Mouse (Mus musculus) stomach, embryonic 14.5 days (tissue): ENCODE data around the gene Gm26920. TPM values are rescaled to one million over a fixed set of nuclear protein-coding genes. Genes with fewer than 3 reads are reported as not detected.

ENCODE experiments used
- ATAC-seq: fragments of 200-750 bp; cut with Nextera tagmentation; 2 replicates; pipeline ENCODE4 v1.8.0; 2017; ENCODE audit warnings: low read depth, moderate TSS enrichment; ENCODE audit not compliant: insufficient number of reproducible peaks, insufficient read depth, low FRiP score
- H3K27ac ChIP-seq: fragments of 300-500 bp; sonication (generic); 2 replicates; pipeline ENCODE4 v1.5.1; 2014; ENCODE audit warnings: mild to moderate bottlenecking, low read length, moderate library complexity, mixed read lengths
- H3K27me3 ChIP-seq: fragments of 300-500 bp; sonication (generic); 2 replicates; pipeline ENCODE4 v1.6.1; 2014; ENCODE audit warnings: low read length, control low read depth, mixed read lengths; ENCODE audit not compliant: control insufficient read depth, insufficient read depth
- H3K36me3 ChIP-seq: fragments of 300-500 bp; sonication (generic); 2 replicates; pipeline ENCODE4 v1.6.1; 2014; ENCODE audit warnings: mild to moderate bottlenecking, control low read depth, low read length, moderate library complexity, mixed read lengths; ENCODE audit not compliant: control insufficient read depth, insufficient read depth
- H3K4me1 ChIP-seq: fragments of 300-500 bp; sonication (generic); 2 replicates; pipeline ENCODE4 v1.6.1; 2014; ENCODE audit warnings: low read length, control low read depth, mixed read lengths; ENCODE audit not compliant: control insufficient read depth, insufficient read depth
- H3K4me2 ChIP-seq: fragments of 300-500 bp; sonication (generic); replicated peaks from 2 replicates; pipeline ENCODE4 v1.6.1; 2014; ENCODE audit warnings: low read depth, low read length, control low read depth
- H3K4me3 ChIP-seq: fragments of 300-500 bp; sonication (generic); 2 replicates; pipeline ENCODE4 v1.5.1; 2014; ENCODE audit warnings: low read depth, low read length, control low read depth
- H3K9ac ChIP-seq: fragments of 300-500 bp; sonication (generic); replicated peaks from 2 replicates; pipeline ENCODE4 v1.6.1; 2014; ENCODE audit warnings: low read depth, mild to moderate bottlenecking, control low read depth, low read length, moderate library complexity, mixed read lengths
- H3K9me3 ChIP-seq: fragments of 300-500 bp; sonication (generic); 2 replicates; pipeline ENCODE4 v1.6.1; 2016; ENCODE audit warnings: low read depth, low read length, control low read depth; ENCODE audit not compliant: control insufficient read depth
- WGBS: fragments of 180-500 bp; shearing (Covaris S2); extraction: QIAGEN DNeasy Blood & Tissue Kit; methylation state at CpG from one replicate; pipeline ENCODE4 v1.1.7; 2014; 5-methylcytosine and 5-hydroxymethylcytosine counted together
- polyA plus RNA-seq: library from polyadenylated mRNA; unstranded; fragments of >200 nt; fragmentation: Nextera tagmentation; extraction: Ambion mirVana; gene quantifications from 2 replicates; pipeline ENCODE4 v1.2.1, GENCODE M21; 2014

Gm26920 gene
- polyA plus RNA-seq, 1 experiment from 2014 or later, result 2.0 TPM

- no peak overlapping the region for H3K9ac ChIP-seq
- H3K9me3 ChIP-seq, result no peaks in the 10 kb centered on the region
- H3K36me3 ChIP-seq, result peaks cover 6% of the 10 kb centered on the region
- no peak overlapping the region for H3K4me3 ChIP-seq
- H3K27me3 ChIP-seq, result no peaks in the 10 kb centered on the region
- H3K27ac ChIP-seq, result no peak overlapping the region
- no peak for ATAC-seq
- 90% methylated on average over 12 of the region's 12 CpGs for WGBS
- H3K4me2 ChIP-seq, result no peak overlapping the region
- no peaks in the 10 kb centered on the region for H3K4me1 ChIP-seq
These were observed 55.9 kb downstream of the Gm26920 start for GRCm38 (mm10) chr7:30034331-30034730.

- H3K4me2 ChIP-seq, result no peak overlapping the region
- H3K36me3 ChIP-seq, result peaks cover 8% of the 10 kb centered on the region
- no peak overlapping the region for H3K4me3 ChIP-seq
- H3K27me3 ChIP-seq, result no peaks in the 10 kb centered on the region
- H3K27ac ChIP-seq, result no peak overlapping the region
- no peaks in the 10 kb centered on the region for H3K9me3 ChIP-seq
- WGBS, result 82% methylated on average over 3 of the region's 3 CpGs
- no peak overlapping the region for H3K9ac ChIP-seq
- ATAC-seq, result no peak
- H3K4me1 ChIP-seq, result no peaks in the 10 kb centered on the region
These were observed 58.8 kb downstream of the Gm26920 start for GRCm38 (mm10) chr7:30031379-30031778.

- 27% methylated on average over 6 of the region's 6 CpGs for WGBS
- H3K9me3 ChIP-seq, result no peaks in the 10 kb centered on the region
- no peak overlapping the region for H3K4me2 ChIP-seq
- no peak for ATAC-seq
- no peak overlapping the region for H3K27ac ChIP-seq
- no peaks in the 10 kb centered on the region for H3K4me1 ChIP-seq
- peaks cover 13% of the 10 kb centered on the region for H3K36me3 ChIP-seq
- no peak overlapping the region for H3K4me3 ChIP-seq
- H3K27me3 ChIP-seq, result no peaks in the 10 kb centered on the region
- no peak overlapping the region for H3K9ac ChIP-seq
These were observed 59.5 kb downstream of the Gm26920 start for GRCm38 (mm10) chr7:30030677-30031076.

GRCm38 (mm10) chr7:30028572-30028971 is 61.6 kb downstream of the Gm26920 start:
- Histone ChIP-seq H3K4me2 (no peak overlapping the region), H3K9me3 (no peaks in the 10 kb centered on the region), H3K4me3 (no peak overlapping the region), H3K27me3 (no peaks in the 10 kb centered on the region), H3K4me1 (no peaks in the 10 kb centered on the region), H3K36me3 (peaks cover 32% of the 10 kb centered on the region), H3K9ac (no peak overlapping the region), H3K27ac (no peak overlapping the region)
- 86% methylated on average over 3 of the region's 3 CpGs for WGBS
- no peak for ATAC-seq

GRCm38 (mm10) chr7:30027331-30027730 is 62.9 kb downstream of the Gm26920 start:
- Histone ChIP-seq H3K4me3 (no peak overlapping the region), H3K4me2 (no peak overlapping the region), H3K36me3 (peaks cover 44% of the 10 kb centered on the region), H3K9ac (no peak overlapping the region), H3K27ac (no peak overlapping the region), H3K27me3 (no peaks in the 10 kb centered on the region), H3K9me3 (no peaks in the 10 kb centered on the region), H3K4me1 (no peaks in the 10 kb centered on the region)
- no peak for ATAC-seq
- WGBS, result 69% methylated on average over 4 of the region's 4 CpGs

GRCm38 (mm10) chr7:30025358-30025757 is 64.9 kb downstream of the Gm26920 start:
- WGBS, result 80% methylated on average over 5 of the region's 5 CpGs
- H3K4me3 ChIP-seq, result no peak overlapping the region
- no peak overlapping the region for H3K27ac ChIP-seq
- H3K27me3 ChIP-seq, result no peaks in the 10 kb centered on the region
- H3K36me3 ChIP-seq, result peaks cover 54% of the 10 kb centered on the region
- no peak overlapping the region for H3K9ac ChIP-seq
- H3K4me2 ChIP-seq, result no peak overlapping the region
- no peaks in the 10 kb centered on the region for H3K9me3 ChIP-seq
- H3K4me1 ChIP-seq, result no peaks in the 10 kb centered on the region
- no peak for ATAC-seq

- Histone ChIP-seq H3K4me2 (no peak overlapping the region), H3K9me3 (no peaks in the 10 kb centered on the region), H3K36me3 (peaks cover 64% of the 10 kb centered on the region), H3K27ac (no peak overlapping the region), H3K4me1 (no peaks in the 10 kb centered on the region), H3K9ac (no peak overlapping the region), H3K4me3 (no peak overlapping the region), H3K27me3 (no peaks in the 10 kb centered on the region)
- no peak for ATAC-seq
- WGBS, result 87% methylated on average over 8 of the region's 8 CpGs
These were observed 66.4 kb downstream of the Gm26920 start for GRCm38 (mm10) chr7:30023800-30024199.

GRCm38 (mm10) chr7:30023324-30023723 is 66.9 kb downstream of the Gm26920 start:
- no peaks in the 10 kb centered on the region for H3K9me3 ChIP-seq
- no peak overlapping the region for H3K9ac ChIP-seq
- WGBS, result 94% methylated on average over 9 of the region's 9 CpGs
- H3K4me3 ChIP-seq, result no peak overlapping the region
- no peak overlapping the region for H3K4me2 ChIP-seq
- no peaks in the 10 kb centered on the region for H3K4me1 ChIP-seq
- H3K27me3 ChIP-seq, result no peaks in the 10 kb centered on the region
- no peak overlapping the region for H3K27ac ChIP-seq
- ATAC-seq, result no peak
- peaks cover 69% of the 10 kb centered on the region for H3K36me3 ChIP-seq

GRCm38 (mm10) chr7:30019543-30019942 is 70.7 kb downstream of the Gm26920 start:
- Histone ChIP-seq H3K27ac (no peak overlapping the region), H3K9me3 (no peaks in the 10 kb centered on the region), H3K9ac (no peak overlapping the region), H3K4me1 (no peaks in the 10 kb centered on the region), H3K4me3 (no peak overlapping the region), H3K27me3 (no peaks in the 10 kb centered on the region), H3K36me3 (peaks cover 80% of the 10 kb centered on the region), H3K4me2 (no peak overlapping the region)
- WGBS, result 82% methylated on average over 2 of the region's 2 CpGs
- ATAC-seq, result no peak
